Mouse (Mus musculus) liver, embryonic 16.5 days (tissue): ENCODE results near the gene Gcnt1. TPM values are rescaled to one million over a fixed set of nuclear protein-coding genes. Genes with fewer than 3 reads are reported as not detected.

Experiments
- ATAC-seq: fragments of 200-750 bp; cut with Nextera tagmentation; 2 replicates; pipeline ENCODE4 v1.8.0; 2017; ENCODE audit warnings: low read depth, mild to moderate bottlenecking, moderate number of reproducible peaks, moderate library complexity
- H3K27ac ChIP-seq: fragments of 300-500 bp; sonication (generic); 2 replicates; pipeline ENCODE4 v1.5.1; 2014; ENCODE audit warnings: mild to moderate bottlenecking, low read length
- H3K27me3 ChIP-seq: fragments of 300-500 bp; sonication (generic); 2 replicates; pipeline ENCODE4 v1.6.1; 2014; ENCODE audit warnings: low read depth, low read length, mixed read lengths; ENCODE audit not compliant: control insufficient read depth, insufficient read depth
- H3K36me3 ChIP-seq: fragments of 300-500 bp; sonication (generic); 2 replicates; pipeline ENCODE4 v1.6.1; 2014; ENCODE audit warnings: mild to moderate bottlenecking; ENCODE audit not compliant: control insufficient read depth, insufficient read depth
- H3K4me1 ChIP-seq: fragments of 300-500 bp; sonication (generic); 2 replicates; pipeline ENCODE4 v1.6.1; 2014; ENCODE audit warnings: low read depth, low read length, mixed read lengths; ENCODE audit not compliant: control insufficient read depth
- H3K4me2 ChIP-seq: fragments of 300-500 bp; sonication (generic); 2 replicates; pipeline ENCODE4 v1.6.1; 2014; ENCODE audit warnings: low read depth, low read length, mixed read lengths
- H3K4me3 ChIP-seq: fragments of 300-500 bp; sonication (generic); 2 replicates; pipeline ENCODE4 v1.5.1; 2014; ENCODE audit warnings: low read depth, mild to moderate bottlenecking, low read length
- H3K9ac ChIP-seq: fragments of 300-500 bp; sonication (generic); 2 replicates; pipeline ENCODE4 v1.6.1; 2014; ENCODE audit warnings: low read depth, low read length
- H3K9me3 ChIP-seq: fragments of 300-500 bp; sonication (generic); replicated peaks from 2 replicates; pipeline ENCODE4 v1.6.1; 2016; ENCODE audit warnings: low read length; ENCODE audit not compliant: control insufficient read depth
- WGBS: fragments of 180-500 bp; shearing (Covaris S2); extraction: QIAGEN DNeasy Blood & Tissue Kit; methylation state at CpG from one replicate; pipeline ENCODE4 v1.1.7; 2014; ENCODE audit not compliant: insufficient replicate concordance; 5-methylcytosine and 5-hydroxymethylcytosine counted together
- polyA plus RNA-seq: library from polyadenylated mRNA; unstranded; fragments of >200 nt; fragmentation: Nextera tagmentation; extraction: Ambion mirVana; gene quantifications from 2 replicates; pipeline ENCODE4 v1.2.1, GENCODE M21; 2015

Gene Gcnt1
- polyA plus RNA-seq, 1 experiment from 2014 or later = 18.9 TPM

- 60% methylated on average over 5 of the region's 5 CpGs for WGBS
- Histone ChIP-seq H3K4me2 (no peak overlapping the region), H3K36me3 (no peaks in the 10 kb centered on the region), H3K9me3 (no peaks in the 10 kb centered on the region), H3K4me3 (no peak overlapping the region), H3K4me1 (peaks cover 9% of the 10 kb centered on the region), H3K9ac (no peak overlapping the region), H3K27ac (no peak overlapping the region), H3K27me3 (no peaks in the 10 kb centered on the region)
- no peak for ATAC-seq
These were observed 59.9 kb downstream of the Gcnt1 start for GRCm38 (mm10) chr19:17312671-17313180.

DNA sequence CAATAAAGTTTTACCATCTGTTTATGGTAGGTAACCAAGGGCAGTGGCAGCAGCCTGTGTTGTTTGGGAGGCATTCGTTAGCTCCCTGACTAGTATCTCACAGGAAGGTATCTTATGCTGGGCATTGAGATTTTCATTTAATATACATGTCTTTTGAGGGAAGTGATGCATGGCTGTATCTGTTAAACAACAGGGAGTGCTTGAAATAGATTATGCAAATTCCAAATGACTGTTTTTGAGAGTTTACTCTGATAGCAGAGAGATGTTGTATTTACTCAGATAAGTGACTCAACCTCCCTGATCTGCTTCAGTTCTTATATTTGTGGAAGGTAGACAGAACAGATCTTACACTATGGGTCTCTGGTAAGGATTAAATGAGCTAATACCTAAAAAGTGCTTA, 61.1 kb downstream of the Gcnt1 start:
- 42% methylated on average over 1 of the region's 1 CpGs for WGBS
- H3K36me3 ChIP-seq = no peaks in the 10 kb centered on the region
- no peak overlapping the region for H3K4me2 ChIP-seq
- H3K4me1 ChIP-seq = peaks cover 9% of the 10 kb centered on the region
- peak; percentile 37 for ATAC-seq
- H3K9ac ChIP-seq = no peak overlapping the region
- no peaks in the 10 kb centered on the region for H3K27me3 ChIP-seq
- no peaks in the 10 kb centered on the region for H3K9me3 ChIP-seq
- H3K27ac ChIP-seq = no peak overlapping the region
- H3K4me3 ChIP-seq = no peak overlapping the region

GRCm38 (mm10) chr19:17311031-17311430, 61.6 kb downstream of the Gcnt1 start:
- ATAC-seq = no peak
- Histone ChIP-seq H3K27me3 (no peaks in the 10 kb centered on the region), H3K4me3 (no peak overlapping the region), H3K4me1 (peaks cover 9% of the 10 kb centered on the region), H3K9ac (no peak overlapping the region), H3K36me3 (no peaks in the 10 kb centered on the region), H3K27ac (no peak overlapping the region), H3K4me2 (no peak overlapping the region), H3K9me3 (no peaks in the 10 kb centered on the region)
- WGBS = 74% methylated on average over 2 of the region's 2 CpGs

DNA sequence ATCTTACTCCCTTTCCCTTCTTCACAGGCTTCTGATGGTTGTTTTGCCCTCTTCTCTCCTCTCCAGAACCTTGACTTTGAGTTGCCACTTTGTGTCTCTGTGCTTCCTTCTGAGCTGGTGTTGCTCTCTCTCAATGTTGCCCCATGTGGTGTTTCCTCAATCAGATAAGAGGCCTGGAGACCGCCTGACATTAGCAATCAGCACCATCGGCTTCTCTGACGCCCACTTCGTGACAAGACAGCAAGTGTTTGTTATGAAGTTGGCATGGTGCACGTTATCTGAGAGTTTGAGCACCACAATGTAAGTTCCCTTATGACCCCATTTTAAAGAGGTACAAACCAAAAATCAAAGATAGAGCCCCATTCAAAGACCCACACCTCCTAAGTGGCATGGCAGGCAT, 76.6 kb downstream of the Gcnt1 start:
- Histone ChIP-seq H3K9me3 (no peaks in the 10 kb centered on the region), H3K27ac (no peak overlapping the region), H3K4me3 (no peak overlapping the region), H3K9ac (no peak overlapping the region), H3K4me1 (peaks cover 4% of the 10 kb centered on the region; the same call in 1 of the 2 replicates), H3K4me2 (no peak overlapping the region), H3K27me3 (no peaks in the 10 kb centered on the region), H3K36me3 (no peaks in the 10 kb centered on the region)
- WGBS = 22% methylated on average over 5 of the region's 5 CpGs
- ATAC-seq = peak; percentile 43; the same call in 1 of the 2 replicates

DNA sequence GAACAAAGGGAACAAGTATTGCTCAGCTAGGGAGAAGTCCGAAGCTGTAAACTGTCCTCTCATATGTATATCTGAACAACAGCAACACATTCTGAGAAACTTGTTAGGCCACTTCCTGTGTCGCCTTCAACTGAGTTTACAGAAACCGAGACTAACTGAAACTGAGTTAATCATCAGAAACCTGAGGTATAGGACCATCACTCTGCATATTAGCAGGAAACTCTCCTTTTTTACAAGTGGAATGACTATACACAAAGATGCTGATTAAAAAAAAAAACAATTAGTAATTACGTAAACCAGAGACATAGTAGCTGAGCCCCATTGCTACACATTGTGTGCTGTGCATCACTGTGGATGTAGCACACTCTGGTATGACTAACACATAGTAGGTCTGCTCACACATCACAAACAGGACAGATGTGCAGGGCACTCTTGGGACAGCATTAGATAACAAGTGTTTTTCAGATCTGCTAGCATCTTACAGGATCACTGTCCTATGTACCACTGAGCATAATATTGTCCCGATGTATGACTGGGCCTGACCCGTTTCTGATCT, 77.4 kb downstream of the Gcnt1 start:
- H3K4me1 ChIP-seq = peaks cover 4% of the 10 kb centered on the region; the same call in 1 of the 2 replicates
- H3K36me3 ChIP-seq = no peaks in the 10 kb centered on the region
- H3K4me3 ChIP-seq = no peak overlapping the region
- no peak overlapping the region for H3K4me2 ChIP-seq
- H3K27ac ChIP-seq = no peak overlapping the region
- no peak for ATAC-seq
- H3K9ac ChIP-seq = no peak overlapping the region
- 49% methylated on average over 6 of the region's 6 CpGs for WGBS
- no peaks in the 10 kb centered on the region for H3K9me3 ChIP-seq
- no peaks in the 10 kb centered on the region for H3K27me3 ChIP-seq

GRCm38 (mm10) chr19:17294136-17294535, 78.5 kb downstream of the Gcnt1 start:
- no peak overlapping the region for H3K4me3 ChIP-seq
- no peak overlapping the region for H3K4me2 ChIP-seq
- no peaks in the 10 kb centered on the region for H3K36me3 ChIP-seq
- no peaks in the 10 kb centered on the region for H3K9me3 ChIP-seq
- no peak overlapping the region for H3K27ac ChIP-seq
- peaks cover 4% of the 10 kb centered on the region; the same call in 1 of the 2 replicates for H3K4me1 ChIP-seq
- H3K9ac ChIP-seq = no peak overlapping the region
- no peaks in the 10 kb centered on the region for H3K27me3 ChIP-seq
- ATAC-seq = no peak
- 78% methylated on average over 5 of the region's 5 CpGs for WGBS

GRCm38 (mm10) chr19:17289526-17289925, 83.1 kb downstream of the Gcnt1 start:
- no peaks in the 10 kb centered on the region for H3K4me1 ChIP-seq
- H3K9ac ChIP-seq = no peak overlapping the region

DNA sequence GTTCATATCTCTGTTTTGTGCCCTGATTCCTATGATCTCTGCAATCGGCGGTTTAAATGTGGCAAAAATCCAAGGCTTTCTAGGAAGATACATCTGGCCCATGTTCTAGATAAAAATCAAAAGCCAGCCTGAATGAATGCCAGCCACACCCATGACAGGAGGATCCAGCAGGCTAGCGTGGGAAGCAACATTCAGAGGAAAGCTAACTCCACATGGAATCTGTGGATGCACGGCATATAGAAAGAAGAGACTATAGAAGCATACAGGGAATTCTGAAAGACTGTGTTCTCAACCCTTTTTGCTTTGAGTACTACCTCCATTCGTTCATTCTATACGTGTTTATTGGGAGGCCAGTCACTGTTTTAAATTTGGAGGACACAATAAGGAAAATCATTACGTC, 86.6 kb downstream of the Gcnt1 start:
- Histone ChIP-seq H3K4me1 (no peaks in the 10 kb centered on the region), H3K27me3 (no peaks in the 10 kb centered on the region), H3K9me3 (no peaks in the 10 kb centered on the region), H3K4me3 (no peak overlapping the region), H3K27ac (no peak overlapping the region), H3K4me2 (no peak overlapping the region), H3K9ac (no peak overlapping the region), H3K36me3 (no peaks in the 10 kb centered on the region)
- ATAC-seq = no peak
- 67% methylated on average over 7 of the region's 7 CpGs for WGBS

More at GRCm38 (mm10) chr19:17289526-17289925, 83.1 kb downstream of the Gcnt1 start:
- WGBS = 61% methylated on average over 6 of the region's 6 CpGs
- Histone ChIP-seq H3K4me2 (no peak overlapping the region), H3K36me3 (no peaks in the 10 kb centered on the region), H3K27ac (no peak overlapping the region), H3K9me3 (no peaks in the 10 kb centered on the region), H3K4me3 (no peak overlapping the region), H3K27me3 (no peaks in the 10 kb centered on the region)
- no peak for ATAC-seq

- Histone ChIP-seq H3K9me3 (no peaks in the 10 kb centered on the region), H3K27ac (no peak overlapping the region), H3K27me3 (no peaks in the 10 kb centered on the region), H3K9ac (no peak overlapping the region), H3K4me3 (no peak overlapping the region), H3K36me3 (no peaks in the 10 kb centered on the region), H3K4me1 (no peaks in the 10 kb centered on the region), H3K4me2 (no peak overlapping the region)
- ATAC-seq = no peak
- 48% methylated on average over 3 of the region's 3 CpGs for WGBS
These were observed 89.3 kb downstream of the Gcnt1 start for GRCm38 (mm10) chr19:17283317-17283716.
